Mouse (Mus musculus) frontal cortex, postnatal 25 days (tissue): ENCODE results near the gene Icam5.
"Not testable (repeated sequence)": the region's sequence is repeated elsewhere in the genome, so short reads cannot be mapped to it uniquely, and the experiment has no call there.

Source experiments
- DNase-seq, 2 experiments: peaks; one replicate each; pipeline ENCODE4 v3.0.0; 2022; ENCODE audit warnings: low spot score in 2 of 2

Icam5 gene

GRCm38 (mm10) chr9:21035586-21035985 is 3.7 kb downstream of the Icam5 start:
- no peak for DNase-seq

GRCm38 (mm10) chr9:21036161-21036560 is 4.3 kb downstream of the Icam5 start:
- no peak for DNase-seq

- DNase-seq = no peak
These were observed 4.8 kb downstream of the Icam5 start for GRCm38 (mm10) chr9:21036666-21037065.

GRCm38 (mm10) chr9:21037481-21037891 is 5.6 kb downstream of the Icam5 start:
- DNase-seq = no peak

GRCm38 (mm10) chr9:21039779-21040178 is 7.9 kb downstream of the Icam5 start:
- no peak for DNase-seq

- DNase-seq = peak in 1 of 2 experiments; percentile 57
These were observed 9.4 kb downstream of the Icam5 start for GRCm38 (mm10) chr9:21041308-21041707.

- no peak for DNase-seq
These were observed 11.7 kb downstream of the Icam5 start for GRCm38 (mm10) chr9:21043563-21043962.

- not testable (repeated sequence) for DNase-seq
These were observed 12.9 kb downstream of the Icam5 start for GRCm38 (mm10) chr9:21044785-21045184.

- no peak for DNase-seq
These were observed 13.4 kb downstream of the Icam5 start for GRCm38 (mm10) chr9:21045235-21045634.

- DNase-seq = no peak
These were observed 19.7 kb downstream of the Icam5 start for GRCm38 (mm10) chr9:21051578-21051977.

- no peak for DNase-seq
These were observed 31.1 kb downstream of the Icam5 start for GRCm38 (mm10) chr9:21062928-21063327.

GRCm38 (mm10) chr9:21067006-21067684 is 35.3 kb downstream of the Icam5 start, which contains the start of gene Zglp1:
Gene Zglp1, minus strand, starts transcription at chr9:21067093.
- no peak for DNase-seq

- no peak for DNase-seq
These were observed 40.8 kb downstream of the Icam5 start for GRCm38 (mm10) chr9:21072641-21073040.

- peak; percentile 83 to 86 for DNase-seq
These were observed 41.4 kb downstream of the Icam5 start, which contains the start of the genes Gm49373 and Fdx1l for GRCm38 (mm10) chr9:21073044-21073840. Gene Gm49373, minus strand, starts transcription at chr9:21073096. Gene Fdx1l, minus strand, starts transcription at chr9:21073614.

GRCm38 (mm10) chr9:21074173-21074572 is 42.3 kb downstream of the Icam5 start:
- no peak for DNase-seq

- no peak for DNase-seq
These were observed 43.8 kb downstream of the Icam5 start for GRCm38 (mm10) chr9:21075625-21076024.

GRCm38 (mm10) chr9:21081127-21081526 is 49.3 kb downstream of the Icam5 start:
- no peak for DNase-seq

GRCm38 (mm10) chr9:21083324-21083723 is 51.5 kb downstream of the Icam5 start:
- no peak for DNase-seq
